Mouse (Mus musculus) midbrain, embryonic 16.5 days (tissue): ENCODE data around the gene Zbed6. TPM values are rescaled to one million over a fixed set of nuclear protein-coding genes. Genes with fewer than 3 reads are reported as not detected.
"Not testable (repeated sequence)": the region's sequence is repeated elsewhere in the genome, so short reads cannot be mapped to it uniquely, and the experiment has no call there.

Experiments used
- ATAC-seq: fragments of 200-750 bp; cut with Nextera tagmentation; 2 replicates; pipeline ENCODE4 v1.8.0; 2017; ENCODE audit warnings: moderate TSS enrichment
- H3K27ac ChIP-seq: fragments of 300-500 bp; sonication (generic); 2 replicates; pipeline ENCODE4 v1.5.1; 2014; ENCODE audit warnings: mild to moderate bottlenecking, low read length, mixed read lengths
- H3K27me3 ChIP-seq: fragments of 300-500 bp; sonication (generic); 2 replicates; pipeline ENCODE4 v1.6.1; 2014; ENCODE audit warnings: low read depth, low read length, mixed read lengths; ENCODE audit not compliant: control insufficient read depth, insufficient read depth
- H3K36me3 ChIP-seq: fragments of 300-500 bp; sonication (generic); 2 replicates; pipeline ENCODE4 v1.6.1; 2014; ENCODE audit warnings: mild to moderate bottlenecking, low read length, moderate library complexity, mixed read lengths; ENCODE audit not compliant: control insufficient read depth, insufficient read depth
- H3K4me1 ChIP-seq: fragments of 300-500 bp; sonication (generic); 2 replicates; pipeline ENCODE4 v1.6.1; 2014; ENCODE audit warnings: mild to moderate bottlenecking, low read length, mixed read lengths; ENCODE audit not compliant: control insufficient read depth, insufficient read depth
- H3K4me2 ChIP-seq: fragments of 300-500 bp; sonication (generic); 2 replicates; pipeline ENCODE4 v1.6.1; 2014; ENCODE audit warnings: mild to moderate bottlenecking, low read length, mixed read lengths
- H3K4me3 ChIP-seq: fragments of 300-500 bp; sonication (generic); 2 replicates; pipeline ENCODE4 v1.5.1; 2014; ENCODE audit warnings: low read depth, mild to moderate bottlenecking, low read length, moderate library complexity, mixed read lengths
- H3K9ac ChIP-seq: fragments of 300-500 bp; sonication (generic); 2 replicates; pipeline ENCODE4 v1.6.1; 2014; ENCODE audit warnings: low read depth, low read length, mixed read lengths
- H3K9me3 ChIP-seq: fragments of 300-500 bp; sonication (generic); replicated peaks from 2 replicates; pipeline ENCODE4 v1.6.1; 2014; ENCODE audit warnings: mild to moderate bottlenecking, low read length, mixed read lengths; ENCODE audit not compliant: control insufficient read depth, poor library complexity, severe bottlenecking
- WGBS: fragments of 180-500 bp; shearing (Covaris S2); extraction: QIAGEN DNeasy Blood & Tissue Kit; methylation state at CpG from one replicate; pipeline ENCODE4 v1.1.7; 2014; 5-methylcytosine and 5-hydroxymethylcytosine counted together
- polyA plus RNA-seq: library from polyadenylated mRNA; unstranded; fragments of >200 nt; fragmentation: Nextera tagmentation; extraction: Ambion mirVana; gene quantifications from 2 replicates; pipeline ENCODE4 v1.2.1, GENCODE M21; 2015

The Zbed6 gene
- polyA plus RNA-seq: not detected in 2 replicates

GRCm38 (mm10) chr1:133660466-133661202 is at the start of gene Zbed6:
Gene Zbed6 (minus strand): TSS chr1:133660885.
- ATAC-seq: peak; percentile 85
- H3K4me2 ChIP-seq: peak within 1 kb of the TSS; percentile 98
- H3K9me3 ChIP-seq: no peaks in the 10 kb centered on the region
- 2% methylated on average over 32 of the region's 41 CpGs for whole genome bisulfite sequencing
- no peaks in the 10 kb centered on the region for H3K36me3 ChIP-seq
- no peaks in the 10 kb centered on the region for H3K27me3 ChIP-seq
- H3K4me1 ChIP-seq: peaks cover 37% of the 10 kb centered on the region
- peak within 1 kb of the TSS; percentile 76 for H3K4me3 ChIP-seq
- peak within 1 kb of the TSS; percentile 71 for H3K9ac ChIP-seq
- H3K27ac ChIP-seq: peak within 1 kb of the TSS; percentile 83

GRCm38 (mm10) chr1:133709292-133709691 is 48.6 kb upstream of the Zbed6 start:
- 84% methylated on average over 3 of the region's 3 CpGs for WGBS
- Histone ChIP-seq H3K4me3 (no peak overlapping the region), H3K27ac (no peak overlapping the region), H3K27me3 (no peaks in the 10 kb centered on the region), H3K4me1 (no peaks in the 10 kb centered on the region), H3K9me3 (no peaks in the 10 kb centered on the region), H3K36me3 (no peaks in the 10 kb centered on the region; the same call in 1 of the 2 replicates), H3K4me2 (no peak overlapping the region), H3K9ac (no peak overlapping the region)
- no peak for ATAC-seq

- H3K9ac ChIP-seq, H3K36me3 ChIP-seq, ATAC-seq, H3K4me3 ChIP-seq, H3K27me3 ChIP-seq, H3K4me1 ChIP-seq, H3K27ac ChIP-seq, H3K4me2 ChIP-seq, H3K9me3 ChIP-seq: not testable (repeated sequence)
- WGBS: 14% methylated on average over 1 of the region's 2 CpGs
Measured at GRCm38 (mm10) chr1:133701824-133702223, 41.1 kb upstream of the Zbed6 start.

GRCm38 (mm10) chr1:133697935-133698620 is 37.4 kb upstream of the Zbed6 start:
- Histone ChIP-seq H3K4me2 (no peak overlapping the region), H3K27me3 (no peaks in the 10 kb centered on the region), H3K27ac (no peak overlapping the region), H3K4me1 (0 out of 2 replicates have a peak, but pooled peaks cover 6% of the 10 kb centered on the region), H3K36me3 (no peaks in the 10 kb centered on the region), H3K9me3 (no peaks in the 10 kb centered on the region), H3K4me3 (no peak overlapping the region), H3K9ac (no peak overlapping the region)
- 92% methylated on average over 12 of the region's 12 CpGs for WGBS
- no peak for ATAC-seq

GRCm38 (mm10) chr1:133695901-133696300 is 35.2 kb upstream of the Zbed6 start:
- H3K27me3 ChIP-seq: no peaks in the 10 kb centered on the region
- ATAC-seq: no peak
- H3K4me1 ChIP-seq: 0 out of 2 replicates have a peak, but pooled peaks cover 6% of the 10 kb centered on the region
- no peak overlapping the region for H3K4me2 ChIP-seq
- no peak overlapping the region for H3K9ac ChIP-seq
- no peaks in the 10 kb centered on the region for H3K9me3 ChIP-seq
- H3K4me3 ChIP-seq: no peak overlapping the region
- WGBS: 38% methylated on average over 7 of the region's 7 CpGs
- no peaks in the 10 kb centered on the region for H3K36me3 ChIP-seq
- no peak overlapping the region for H3K27ac ChIP-seq

GRCm38 (mm10) chr1:133694876-133695275 is 34.2 kb upstream of the Zbed6 start:
- Histone ChIP-seq H3K9ac (no peak overlapping the region), H3K9me3 (no peaks in the 10 kb centered on the region), H3K4me2 (no peak overlapping the region), H3K4me3 (no peak overlapping the region), H3K27ac (no peak overlapping the region), H3K27me3 (no peaks in the 10 kb centered on the region), H3K36me3 (no peaks in the 10 kb centered on the region), H3K4me1 (0 out of 2 replicates have a peak, but pooled peaks cover 6% of the 10 kb centered on the region)
- WGBS: 100% methylated on average over 1 of the region's 1 CpGs
- no peak for ATAC-seq

- Histone ChIP-seq H3K36me3 (no peaks in the 10 kb centered on the region), H3K9me3 (no peaks in the 10 kb centered on the region), H3K4me2 (no peak overlapping the region), H3K9ac (no peak overlapping the region), H3K4me1 (0 out of 2 replicates have a peak, but pooled peaks cover 6% of the 10 kb centered on the region), H3K4me3 (no peak overlapping the region), H3K27me3 (no peaks in the 10 kb centered on the region), H3K27ac (no peak overlapping the region)
- ATAC-seq: no peak
- WGBS: 8% methylated on average over 1 of the region's 1 CpGs
Measured at GRCm38 (mm10) chr1:133694301-133694700, 33.6 kb upstream of the Zbed6 start.

GRCm38 (mm10) chr1:133693536-133694114 is 32.9 kb upstream of the Zbed6 start:
- Histone ChIP-seq H3K4me2 (no peak overlapping the region), H3K27ac (no peak overlapping the region), H3K27me3 (no peaks in the 10 kb centered on the region), H3K9ac (no peak overlapping the region), H3K36me3 (no peaks in the 10 kb centered on the region), H3K4me3 (no peak overlapping the region), H3K9me3 (no peaks in the 10 kb centered on the region), H3K4me1 (0 out of 2 replicates have a peak, but pooled peaks cover 6% of the 10 kb centered on the region)
- WGBS: 75% methylated on average over 11 of the region's 11 CpGs
- ATAC-seq: no peak

- Histone ChIP-seq H3K27me3 (no peaks in the 10 kb centered on the region), H3K4me1 (0 out of 2 replicates have a peak, but pooled peaks cover 6% of the 10 kb centered on the region), H3K9ac (no peak overlapping the region), H3K36me3 (no peaks in the 10 kb centered on the region), H3K4me2 (no peak overlapping the region), H3K4me3 (no peak overlapping the region), H3K9me3 (no peaks in the 10 kb centered on the region), H3K27ac (no peak overlapping the region)
- 46% methylated on average over 4 of the region's 4 CpGs for WGBS
- ATAC-seq: no peak
Measured at GRCm38 (mm10) chr1:133692195-133692594, 31.5 kb upstream of the Zbed6 start.
